Mouse (Mus musculus): ENCODE results near the gene Abcc6. TPM values are rescaled to one million over a fixed set of nuclear protein-coding genes. Genes with fewer than 3 reads are reported as not detected.

The Abcc6 gene
- total and polyA plus RNA-seq, 2 experiments from 2014 or later: 0.55 to 0.58 TPM

DNA sequence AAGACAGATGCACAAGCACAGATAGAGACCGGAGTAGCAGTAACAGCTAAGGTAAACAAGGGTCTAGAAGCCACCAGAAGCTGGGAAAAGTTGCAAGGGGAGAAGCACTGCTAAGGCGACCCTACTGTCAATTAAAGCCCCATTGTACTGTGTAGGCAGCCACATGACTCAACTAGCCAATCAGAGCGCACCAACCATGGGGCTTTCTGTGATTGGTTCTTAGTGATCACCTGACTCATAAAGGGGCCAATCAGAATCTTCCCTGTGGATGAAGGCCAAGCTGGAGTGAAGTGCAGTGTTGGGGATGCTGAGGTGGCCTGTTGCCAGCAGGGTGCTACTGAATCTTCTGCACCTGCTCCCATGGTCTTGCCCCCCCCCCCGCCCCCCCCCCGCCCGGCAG, 43.2 kb downstream of the Abcc6 start:
- Histone ChIP-seq H3K27ac (no peak overlapping the region), H3K36me3 (ENCODE audit: insufficient read depth, low read length) (no peaks in the 10 kb centered on the region), H3K4me2 (ENCODE audit: low read depth, low read length) (no peak overlapping the region), H3K9ac (replicated peaks; ENCODE audit: low read length) (no peak overlapping the region), H3K9me3 (ENCODE audit: low read length) (no peaks in the 10 kb centered on the region), H3K4me1 (ENCODE audit: insufficient read depth, low read length) (no peaks in the 10 kb centered on the region), H3K27me3 (ENCODE audit: insufficient read depth, low read length) (no peaks in the 10 kb centered on the region), H3K4me3 (ENCODE audit: low read length) (no peak overlapping the region)
- ATAC-seq: no peak; the same call in 1 of the 2 replicates
- TF ChIP-seq CTCF (IDR thresholded peaks at IDR 0.05; ENCODE audit: low read depth): no peak
- 78% methylated on average over 5 of the region's 6 CpGs for WGBS
- no peak for DNase-seq (ENCODE audit: low spot score)

DNA sequence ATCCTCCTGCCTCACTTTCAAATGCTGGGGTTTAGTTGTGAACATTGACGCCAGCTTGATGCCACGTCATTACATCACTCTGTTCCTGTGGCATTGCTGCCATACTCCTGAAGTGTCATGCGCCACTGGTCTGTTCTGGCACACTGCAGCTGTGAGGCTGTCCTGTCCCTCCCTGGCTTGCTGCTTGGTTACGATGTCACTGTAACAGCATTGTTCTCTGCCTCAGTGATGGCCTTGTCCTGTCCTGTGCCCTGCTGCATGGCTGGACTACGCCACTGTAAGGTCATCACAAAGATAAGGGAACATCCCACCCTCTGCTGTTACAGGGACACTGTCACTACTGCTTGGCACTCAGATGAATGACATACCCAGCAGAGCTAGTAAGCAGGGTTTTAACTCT, 48.5 kb downstream of the Abcc6 start:
- H3K27ac ChIP-seq: no peak overlapping the region
- no peaks in the 10 kb centered on the region for H3K4me1 ChIP-seq (ENCODE audit: insufficient read depth, low read length)
- DNase-seq (ENCODE audit: low spot score) (no peak), ATAC-seq (no peak)
- no peaks in the 10 kb centered on the region for H3K27me3 ChIP-seq (ENCODE audit: insufficient read depth, low read length)
- no peak overlapping the region for H3K9ac ChIP-seq (replicated peaks; ENCODE audit: low read length)
- H3K9me3 ChIP-seq (ENCODE audit: low read length): no peaks in the 10 kb centered on the region
- TF ChIP-seq CTCF (IDR thresholded peaks at IDR 0.05; ENCODE audit: low read depth): no peak
- H3K36me3 ChIP-seq (ENCODE audit: insufficient read depth, low read length): no peaks in the 10 kb centered on the region
- 78% methylated on average over 5 of the region's 5 CpGs for WGBS
- no peak overlapping the region for H3K4me3 ChIP-seq (ENCODE audit: low read length)
- H3K4me2 ChIP-seq (ENCODE audit: low read depth, low read length): no peak overlapping the region

DNA sequence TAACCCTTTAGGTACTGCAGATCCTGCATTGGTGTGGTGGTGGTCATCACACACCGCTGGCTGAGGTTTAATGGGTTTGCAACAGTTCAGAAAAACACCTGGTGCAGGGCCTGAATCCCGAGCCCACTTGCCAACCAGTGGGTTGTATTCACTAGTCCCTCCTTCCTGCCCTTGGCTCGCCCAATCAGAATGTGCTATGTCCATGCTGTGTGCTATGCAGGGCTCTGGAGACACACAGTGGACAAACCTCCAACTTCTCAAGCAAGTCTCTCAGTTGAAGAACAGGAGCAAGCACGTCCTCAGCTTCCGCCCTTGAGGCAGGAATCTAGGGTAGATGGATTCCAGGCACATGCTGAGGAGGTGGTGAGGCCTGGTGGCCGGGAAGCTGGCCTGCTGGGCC, 55.6 kb downstream of the Abcc6 start:
- Histone ChIP-seq H3K4me3 (ENCODE audit: low read length) (no peak overlapping the region), H3K36me3 (ENCODE audit: insufficient read depth, low read length) (no peaks in the 10 kb centered on the region), H3K27me3 (ENCODE audit: insufficient read depth, low read length) (no peaks in the 10 kb centered on the region), H3K4me2 (ENCODE audit: low read depth, low read length) (no peak overlapping the region), H3K4me1 (ENCODE audit: insufficient read depth, low read length) (no peaks in the 10 kb centered on the region), H3K27ac (no peak overlapping the region), H3K9ac (replicated peaks; ENCODE audit: low read length) (no peak overlapping the region), H3K9me3 (ENCODE audit: low read length) (no peaks in the 10 kb centered on the region)
- DNase-seq (ENCODE audit: low spot score) (no peak), ATAC-seq (no peak)
- TF ChIP-seq CTCF (IDR thresholded peaks at IDR 0.05; ENCODE audit: low read depth): peak; percentile 15; the same call in 1 of the 2 replicates
- 72% methylated on average over 6 of the region's 6 CpGs for whole genome bisulfite sequencing

DNA sequence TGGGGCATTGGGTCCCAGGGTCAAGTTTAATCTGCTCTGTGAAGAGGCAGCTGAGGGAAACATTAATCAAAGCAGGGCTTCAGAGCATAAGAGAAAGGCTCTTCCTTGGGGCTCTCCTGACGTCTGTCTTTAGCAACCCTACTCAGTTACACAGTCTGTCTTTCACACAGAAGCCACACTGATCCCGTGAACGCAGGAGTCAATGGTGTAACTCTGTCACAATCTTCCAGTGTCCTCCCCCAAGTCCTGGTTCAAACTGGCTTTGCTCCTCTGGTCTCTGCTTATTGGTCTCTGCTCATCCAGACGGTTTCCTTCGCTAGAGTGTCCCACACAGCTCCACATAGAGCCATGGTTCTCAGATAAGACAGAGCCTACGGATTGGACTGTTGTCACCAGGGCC, 56.0 kb downstream of the Abcc6 start:
- DNase-seq (ENCODE audit: low spot score) (no peak), ATAC-seq (no peak)
- Histone ChIP-seq H3K4me2 (ENCODE audit: low read depth, low read length) (no peak overlapping the region), H3K27me3 (ENCODE audit: insufficient read depth, low read length) (no peaks in the 10 kb centered on the region), H3K4me3 (ENCODE audit: low read length) (no peak overlapping the region), H3K9me3 (ENCODE audit: low read length) (no peaks in the 10 kb centered on the region), H3K36me3 (ENCODE audit: insufficient read depth, low read length) (no peaks in the 10 kb centered on the region), H3K4me1 (ENCODE audit: insufficient read depth, low read length) (no peaks in the 10 kb centered on the region), H3K9ac (replicated peaks; ENCODE audit: low read length) (no peak overlapping the region), H3K27ac (no peak overlapping the region)
- WGBS: 68% methylated on average over 6 of the region's 6 CpGs
- TF ChIP-seq CTCF (IDR thresholded peaks at IDR 0.05; ENCODE audit: low read depth): no peak

DNA sequence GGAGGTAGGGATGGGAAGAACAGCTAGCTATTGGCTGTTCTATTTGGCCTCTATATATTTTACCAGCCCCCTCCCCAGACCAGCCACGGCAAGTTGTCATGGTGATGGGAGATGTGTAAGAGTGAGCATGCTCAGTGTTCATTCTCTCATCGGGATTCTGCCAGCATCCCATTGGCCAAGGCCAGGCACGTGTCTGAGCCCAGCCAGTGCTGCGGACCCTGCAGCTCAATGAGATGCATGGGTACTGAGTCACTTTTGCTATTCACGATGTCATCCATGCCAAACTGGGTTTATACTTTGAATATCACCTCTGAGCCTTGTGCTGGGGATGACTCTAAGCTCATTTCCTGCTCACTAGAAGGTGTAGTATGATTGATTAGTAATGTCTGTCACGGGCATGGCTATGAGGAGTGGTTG, 56.8 kb downstream of the Abcc6 start:
- no peak overlapping the region for H3K9ac ChIP-seq (replicated peaks; ENCODE audit: low read length)
- H3K27me3 ChIP-seq (ENCODE audit: insufficient read depth, low read length): no peaks in the 10 kb centered on the region
- peak; percentile 96 for ATAC-seq
- H3K27ac ChIP-seq: peak overlapping the region; percentile 22; the same call in 1 of the 2 replicates
- no peak for TF ChIP-seq CTCF (IDR thresholded peaks at IDR 0.05; ENCODE audit: low read depth)
- DNase-seq (ENCODE audit: low spot score): peak; percentile 76
- no peak overlapping the region for H3K4me3 ChIP-seq (ENCODE audit: low read length)
- H3K4me1 ChIP-seq (ENCODE audit: insufficient read depth, low read length): 0 out of 2 replicates have a peak, but pooled peaks cover 2% of the 10 kb centered on the region
- H3K9me3 ChIP-seq (ENCODE audit: low read length): no peaks in the 10 kb centered on the region
- WGBS: 67% methylated on average over 6 of the region's 6 CpGs
- H3K4me2 ChIP-seq (ENCODE audit: low read depth, low read length): no peak overlapping the region
- H3K36me3 ChIP-seq (ENCODE audit: insufficient read depth, low read length): no peaks in the 10 kb centered on the region

DNA sequence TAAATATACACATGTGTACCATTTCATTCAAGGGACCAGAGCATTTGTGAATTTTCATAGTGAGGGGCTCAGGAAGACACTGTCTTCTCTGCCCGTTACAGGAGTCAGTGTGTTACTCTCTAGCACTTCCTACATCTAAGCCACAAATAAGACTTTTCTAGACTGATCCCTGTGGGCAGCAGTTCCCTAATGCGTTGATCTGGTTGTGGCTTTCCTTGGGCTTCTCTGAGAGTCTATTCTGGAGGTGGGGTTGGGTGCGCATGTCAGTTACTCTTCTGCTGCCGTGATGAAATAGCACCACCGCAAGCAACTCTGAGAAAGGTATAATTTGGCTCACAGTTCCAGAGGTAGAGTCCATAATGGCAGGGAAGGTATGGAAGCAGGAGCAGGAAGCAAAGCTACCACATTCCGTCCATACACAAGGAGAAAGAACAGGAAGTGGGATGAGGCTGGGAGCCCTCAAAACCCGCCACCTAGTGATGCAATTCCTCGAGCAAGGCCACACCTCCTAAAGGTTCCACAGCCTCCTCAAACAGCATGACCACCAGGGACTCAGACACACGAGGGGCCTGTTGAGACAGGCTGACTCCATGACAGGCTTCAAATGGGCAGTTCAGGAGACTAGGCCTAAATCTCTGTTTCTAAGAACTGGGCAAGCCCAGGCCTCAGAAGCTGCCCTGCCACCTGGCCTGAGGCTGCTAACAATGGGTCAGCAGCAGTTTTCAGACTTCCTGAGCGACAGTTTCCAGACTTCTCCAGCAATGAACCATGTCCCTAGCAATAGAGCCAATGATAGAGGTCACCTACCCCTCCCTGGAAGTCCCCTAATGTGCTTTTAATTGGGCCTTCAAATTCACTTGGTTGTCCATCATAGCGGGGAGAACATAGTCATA, 58.0 kb downstream of the Abcc6 start:
- Histone ChIP-seq H3K9ac (replicated peaks; ENCODE audit: low read length) (no peak overlapping the region), H3K4me3 (ENCODE audit: low read length) (no peak overlapping the region), H3K9me3 (ENCODE audit: low read length) (no peaks in the 10 kb centered on the region), H3K36me3 (ENCODE audit: insufficient read depth, low read length) (no peaks in the 10 kb centered on the region), H3K4me1 (ENCODE audit: insufficient read depth, low read length) (0 out of 2 replicates have a peak, but pooled peaks cover 3% of the 10 kb centered on the region), H3K27ac (no peak overlapping the region), H3K27me3 (ENCODE audit: insufficient read depth, low read length) (no peaks in the 10 kb centered on the region), H3K4me2 (ENCODE audit: low read depth, low read length) (no peak overlapping the region)
- WGBS: 83% methylated on average over 11 of the region's 11 CpGs
- ATAC-seq (no peak), DNase-seq (ENCODE audit: low spot score) (no peak)
- TF ChIP-seq CTCF (IDR thresholded peaks at IDR 0.05; ENCODE audit: low read depth): no peak

DNA sequence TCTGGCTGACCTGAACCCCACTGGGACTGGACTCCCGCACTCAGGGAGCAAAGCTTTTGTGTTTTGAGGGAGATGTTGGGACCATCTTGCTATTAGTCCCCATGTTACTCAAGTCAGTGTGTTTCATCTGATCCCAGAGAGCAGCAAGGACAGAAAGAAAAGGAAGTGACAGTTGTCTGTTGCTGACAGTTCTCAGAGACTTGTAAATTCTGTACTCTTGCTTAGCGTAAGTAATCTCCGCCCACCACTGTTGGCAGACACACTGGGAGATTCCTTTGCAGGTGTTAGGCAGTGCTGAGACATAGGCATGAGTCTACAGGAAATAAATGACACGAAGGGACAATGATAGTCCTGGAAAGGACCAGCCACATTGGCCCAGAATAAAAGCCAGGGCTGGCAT, 73.5 kb downstream of the Abcc6 start:
- 74% methylated on average over 4 of the region's 4 CpGs for WGBS

More for the DNA sequence above, 73.5 kb downstream of the Abcc6 start:
- Histone ChIP-seq H3K27me3 (ENCODE audit: insufficient read depth, low read length) (no peaks in the 10 kb centered on the region), H3K36me3 (ENCODE audit: insufficient read depth, low read length) (no peaks in the 10 kb centered on the region), H3K4me1 (ENCODE audit: insufficient read depth, low read length) (no peaks in the 10 kb centered on the region), H3K9ac (replicated peaks; ENCODE audit: low read length) (no peak overlapping the region), H3K27ac (no peak overlapping the region), H3K4me3 (ENCODE audit: low read length) (no peak overlapping the region), H3K4me2 (ENCODE audit: low read depth, low read length) (no peak overlapping the region), H3K9me3 (ENCODE audit: low read length) (no peaks in the 10 kb centered on the region)
- ATAC-seq: no peak
- DNase-seq (ENCODE audit: low spot score): no peak
- TF ChIP-seq CTCF (IDR thresholded peaks at IDR 0.05; ENCODE audit: low read depth): no peak
